Mouse (Mus musculus): ENCODE measurements around the gene Gm7030.
A peak's percentile ranks its signal among the peaks of the same experiment; 100 is the strongest.
"Not testable (repeated sequence)": the region's sequence is repeated elsewhere in the genome, so short reads cannot be mapped to it uniquely, and the experiment has no call there.

Gene Gm7030

DNA sequence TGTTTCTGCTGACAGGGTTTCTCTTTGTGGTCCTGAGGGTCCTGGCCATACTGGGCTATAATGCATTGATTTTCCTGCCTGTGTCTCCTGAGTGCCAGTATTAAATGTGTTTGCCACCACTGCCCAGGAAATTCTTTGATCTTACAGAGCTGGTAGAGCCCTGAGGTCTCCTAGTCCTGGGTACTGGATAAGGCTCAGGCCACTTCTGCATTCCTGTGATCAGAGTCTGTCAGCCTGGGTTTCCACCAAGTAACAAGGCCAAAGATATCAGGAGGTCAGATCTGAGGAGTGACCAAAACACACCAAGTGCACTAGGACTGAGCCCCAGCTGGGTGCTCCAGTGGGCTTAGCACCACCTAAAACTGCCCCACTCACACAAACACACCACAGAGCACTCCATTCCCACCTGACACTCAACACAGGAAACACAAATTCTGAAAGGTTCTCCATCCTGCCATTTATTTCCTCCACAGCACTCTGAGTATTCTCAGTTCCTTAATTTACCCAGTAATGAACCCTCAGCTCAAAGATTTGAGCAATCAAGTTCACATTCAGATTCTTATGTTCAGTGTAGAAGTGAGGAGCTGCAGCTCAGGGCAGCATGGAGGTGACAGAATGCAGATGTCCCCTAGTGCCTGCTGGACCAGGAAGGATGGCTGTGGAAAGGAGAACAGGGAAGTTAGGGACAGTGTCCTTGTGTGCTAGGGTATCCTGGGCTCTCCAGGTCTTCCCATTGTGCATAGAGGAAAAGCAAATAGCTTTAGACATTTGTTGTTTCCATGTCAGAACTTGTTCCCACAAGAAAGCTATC is 6.4 kb upstream of the Gm7030 start:
- DNase-seq = not testable (repeated sequence)

DNA sequence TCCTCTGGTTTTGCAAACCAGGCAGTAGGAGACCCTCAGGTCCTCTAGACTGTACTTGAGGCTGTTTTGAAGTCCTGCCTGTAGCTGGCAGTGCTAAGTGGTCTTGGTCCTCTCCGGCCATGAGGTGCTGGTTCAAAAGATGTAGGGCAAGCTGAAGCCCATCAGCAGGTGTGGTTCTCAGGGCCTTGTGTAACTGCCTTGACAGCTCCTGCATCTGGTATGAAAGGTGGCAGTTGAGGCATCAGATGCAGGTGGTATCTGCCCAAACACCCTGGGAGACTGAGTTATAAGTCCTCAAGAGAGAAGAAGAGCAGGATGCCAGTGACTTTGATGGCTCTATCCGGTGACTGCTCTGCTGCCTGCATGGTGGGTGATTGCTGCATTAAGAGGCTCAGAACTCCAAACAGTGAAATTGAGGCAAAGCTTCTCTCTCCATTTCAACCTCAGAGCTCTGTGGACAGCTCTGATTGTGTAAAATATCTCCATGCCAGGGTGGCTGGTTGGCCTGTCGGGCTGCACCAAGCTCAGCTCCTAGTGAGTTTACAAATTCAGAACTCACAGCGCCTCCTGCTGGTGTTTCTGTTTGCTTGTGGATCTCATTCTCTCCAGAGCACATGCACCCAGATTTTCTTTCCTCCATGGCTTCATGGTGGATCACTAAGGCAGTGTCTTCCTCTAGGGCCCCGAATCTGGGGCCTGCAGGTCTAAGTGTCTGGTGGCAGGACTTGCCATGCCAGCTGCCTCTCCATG is 2.5 kb upstream of the Gm7030 start:
- DNase-seq = no peak

DNA sequence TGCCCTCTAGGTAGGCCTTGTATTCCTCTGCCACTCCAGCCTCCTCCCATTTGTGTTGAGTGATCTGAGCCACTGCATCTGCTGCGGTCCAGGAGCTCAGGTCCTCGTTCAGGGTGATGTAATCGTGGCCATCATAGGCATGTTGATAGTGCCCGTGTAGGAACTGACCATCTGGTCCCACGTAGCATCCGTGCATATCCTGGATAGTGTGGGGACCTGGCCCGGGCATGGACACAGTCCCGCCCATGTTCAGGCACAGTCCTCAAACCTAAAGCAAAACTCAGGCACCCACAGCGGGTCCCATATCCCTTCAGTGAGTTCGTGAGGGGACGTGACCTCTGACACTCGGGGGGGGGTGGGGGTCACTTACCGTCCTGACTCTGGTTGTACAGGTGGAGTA is 700 bp downstream of the Gm7030 start:
- DNase-seq = not testable (repeated sequence)

DNA sequence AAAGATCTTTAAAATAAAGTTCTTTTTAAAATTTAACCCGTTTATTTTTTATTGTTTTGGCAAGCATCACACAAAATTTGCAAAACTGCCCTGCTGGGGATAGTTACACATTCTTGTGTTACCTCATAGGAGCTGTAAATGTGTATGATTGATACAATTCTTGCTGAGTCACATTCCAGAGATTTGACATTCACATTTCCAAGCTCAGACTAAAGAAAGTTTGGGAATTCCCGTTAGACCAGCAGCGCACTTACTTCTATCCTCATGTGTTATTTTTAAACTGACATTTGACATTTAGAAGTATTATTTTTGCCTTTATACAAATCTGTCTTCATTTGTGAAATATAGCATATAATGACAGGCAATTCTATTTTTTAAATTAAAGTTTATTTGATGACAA is 5.1 kb downstream of the Gm7030 start:
- DNase-seq = not testable (repeated sequence)

DNA sequence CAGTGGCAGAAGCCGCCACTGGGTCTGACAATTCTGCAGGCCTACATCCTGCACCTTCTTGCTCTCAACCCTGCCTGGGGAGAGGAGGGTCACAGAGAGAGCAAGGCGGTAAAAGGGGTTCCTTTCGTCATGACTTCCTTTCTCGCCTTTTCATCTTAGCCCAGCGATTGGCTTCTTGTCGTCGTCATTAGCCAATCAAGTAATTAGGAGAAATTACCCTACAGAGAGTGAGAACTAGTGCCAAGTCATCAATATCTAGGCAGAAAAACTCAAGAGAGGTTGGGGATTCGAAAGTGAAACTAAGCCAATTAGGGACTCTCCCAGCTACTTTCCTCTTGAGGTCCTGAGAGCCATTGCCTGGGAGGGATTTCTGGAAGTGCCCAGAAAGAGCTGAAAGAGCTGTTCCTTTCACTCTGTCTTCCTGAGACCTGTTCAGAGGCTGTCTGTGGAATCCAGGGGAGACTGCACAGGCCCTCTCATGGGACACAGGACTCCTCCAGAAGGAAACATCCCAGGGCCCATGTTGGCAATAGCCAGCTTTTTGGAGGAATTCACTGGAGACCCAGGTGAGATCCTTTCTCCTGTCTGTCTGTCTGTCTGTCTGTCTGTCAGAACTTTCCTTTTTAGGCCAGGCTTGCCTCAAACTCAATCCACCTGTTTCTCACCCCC is 7.7 kb downstream of the Gm7030 start, which contains the start of gene Gm19684:
Gene Gm19684 (plus strand): TSS at position 327 of the 669 bp plus-strand sequence.
- DNase-seq = not testable (repeated sequence)

DNA sequence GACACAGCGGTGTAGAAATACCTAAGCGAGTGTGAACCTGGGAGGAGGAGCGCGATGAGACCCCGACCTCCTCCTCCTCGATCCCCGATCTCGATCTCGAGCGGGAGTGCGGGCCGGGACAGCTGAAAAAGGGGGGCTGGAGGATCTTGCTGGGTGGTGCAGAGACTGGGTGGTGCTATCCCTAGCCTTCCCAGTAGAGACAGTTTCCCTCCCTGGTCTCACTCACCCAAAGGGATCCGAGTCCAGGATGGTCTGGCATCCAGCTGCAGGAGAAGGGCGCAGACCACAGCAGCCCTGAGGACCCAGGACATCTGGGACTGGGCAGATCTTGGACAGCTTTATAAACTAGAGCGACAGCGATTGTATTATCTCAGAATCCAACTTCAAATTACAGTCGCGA is 8.4 kb downstream of the Gm7030 start:
- not testable (repeated sequence) for DNase-seq

DNA sequence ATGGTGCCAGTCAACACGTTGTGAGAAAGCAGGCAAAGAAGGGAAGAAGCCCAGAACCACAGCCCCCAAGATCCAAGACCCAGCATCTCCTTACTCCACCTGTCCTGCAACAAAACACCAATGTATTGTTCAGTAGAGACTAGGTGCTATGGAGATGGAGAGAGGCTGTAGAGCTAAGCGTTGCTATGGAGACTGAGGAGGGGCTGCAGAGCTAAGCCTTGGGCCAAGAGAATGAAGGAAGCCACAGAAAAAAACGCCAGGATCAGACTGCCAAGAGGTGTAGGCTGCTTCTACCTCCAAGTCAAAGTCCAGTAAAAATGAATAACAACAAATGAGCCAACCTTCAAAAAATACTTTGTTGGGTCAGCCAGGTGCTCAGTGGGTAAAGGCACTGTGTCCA is 12.7 kb downstream of the Gm7030 start:
- not testable (repeated sequence) for DNase-seq

DNA sequence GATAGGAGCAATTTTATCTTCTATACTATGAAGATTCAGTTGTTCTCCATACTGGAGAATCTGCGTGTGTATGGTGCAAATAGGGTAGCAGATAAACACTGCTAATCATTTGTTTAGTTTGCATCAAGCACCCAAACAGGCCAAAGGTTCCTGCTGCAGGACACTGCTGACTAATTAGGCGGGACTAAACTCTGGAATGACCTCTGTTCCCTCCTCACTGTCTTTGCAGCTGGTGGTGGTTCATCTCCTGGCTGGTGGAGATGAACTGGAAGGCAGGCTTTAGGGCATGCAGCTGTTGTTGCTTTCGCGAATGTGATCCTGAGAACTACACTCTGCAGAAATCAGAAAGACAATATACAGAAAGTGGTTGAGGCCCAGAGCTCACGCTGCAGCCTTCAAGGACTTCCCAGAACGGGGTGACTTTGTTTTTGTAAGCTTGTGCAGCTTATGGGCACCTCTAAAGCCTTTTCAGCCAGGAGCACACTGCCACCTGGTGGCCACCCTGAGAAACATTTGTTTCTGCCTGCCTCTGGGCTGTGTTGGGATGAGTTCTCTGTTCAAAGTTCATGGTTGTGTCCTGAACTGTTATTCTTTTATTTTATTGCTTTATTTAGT is 15.1 kb downstream of the Gm7030 start:
- DNase-seq = peak; percentile 38 to 53

DNA sequence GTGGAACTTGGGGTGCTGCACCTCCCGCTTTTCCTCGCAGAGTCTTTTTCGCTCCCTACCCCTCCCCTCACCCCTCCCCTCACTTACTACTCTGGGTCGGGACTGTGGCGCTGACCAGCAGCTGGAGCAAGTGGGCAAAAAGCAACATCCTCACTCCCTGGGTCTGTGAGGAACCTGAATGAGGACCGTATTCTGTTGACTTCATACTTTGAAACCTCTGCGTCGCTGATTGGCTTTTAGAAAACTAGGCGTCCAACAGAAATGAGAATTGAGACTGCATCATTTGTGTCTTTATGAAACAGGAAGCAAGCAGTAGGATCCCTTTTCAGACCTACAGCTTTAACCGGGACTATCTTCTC is 17.7 kb downstream of the Gm7030 start:
- peak; percentile 16 to 22 for DNase-seq

DNA sequence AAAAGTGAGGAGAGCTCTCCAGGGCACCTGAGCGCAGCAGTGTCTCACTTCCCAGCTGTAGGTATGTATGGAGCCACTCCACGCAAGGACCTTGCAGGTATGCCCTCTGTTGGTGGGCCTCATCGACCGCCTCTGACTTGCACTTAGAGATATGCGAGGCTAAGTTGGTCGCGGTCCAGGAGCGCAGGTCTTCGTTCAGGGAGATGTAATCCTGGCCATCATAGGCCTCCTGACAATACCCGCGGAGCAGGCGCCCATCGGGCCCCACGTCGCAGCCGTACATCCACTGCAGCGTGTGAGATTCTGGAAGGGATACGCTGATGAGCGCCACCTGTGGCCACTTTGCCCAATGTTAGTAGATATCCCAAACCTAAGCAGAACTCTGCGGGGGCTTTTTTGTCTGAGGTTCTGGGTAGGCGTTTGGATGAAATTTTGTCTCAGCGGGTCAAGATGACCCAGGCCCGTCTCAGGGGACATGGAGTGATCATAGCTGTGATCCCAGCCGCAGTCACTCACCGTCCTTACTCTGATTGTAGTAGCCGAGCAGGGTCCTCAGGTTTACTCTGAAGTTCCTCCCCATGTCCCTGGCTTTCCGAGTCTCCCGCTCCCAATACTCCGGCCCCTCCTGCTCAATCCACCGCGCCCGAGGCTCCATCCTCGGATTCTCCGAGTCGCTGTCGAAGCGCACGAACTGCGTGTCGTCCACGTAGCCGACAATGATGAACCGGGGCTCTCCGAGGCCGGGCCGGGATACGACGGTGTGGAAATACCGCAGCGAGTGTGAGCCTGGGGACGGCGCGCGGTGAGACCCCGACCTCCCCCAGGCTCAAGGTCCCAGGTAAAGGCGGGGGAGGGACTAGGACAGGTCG is 18.4 kb downstream of the Gm7030 start:
- DNase-seq = peak; percentile 16 to 25

DNA sequence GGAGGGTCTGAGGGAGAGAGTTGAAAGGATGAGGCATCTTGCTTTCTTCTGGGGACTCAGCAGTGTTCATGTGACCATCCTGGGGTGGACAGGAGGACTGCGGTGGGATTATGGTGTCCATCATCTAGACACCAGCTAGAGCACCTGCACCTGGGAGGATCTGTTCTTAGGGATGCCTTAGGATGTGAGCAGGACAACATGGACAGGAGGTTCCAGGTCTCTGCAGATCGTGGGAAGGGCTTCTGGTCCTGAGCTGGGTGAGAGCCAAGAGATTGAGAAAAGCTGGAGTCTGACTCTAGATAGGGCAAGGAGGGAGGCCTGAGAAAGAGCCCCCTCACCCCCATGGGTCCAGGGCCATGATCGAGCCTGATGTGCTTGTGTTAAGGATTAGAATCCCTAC is 19.1 kb downstream of the Gm7030 start:
- DNase-seq = not testable (repeated sequence)

DNA sequence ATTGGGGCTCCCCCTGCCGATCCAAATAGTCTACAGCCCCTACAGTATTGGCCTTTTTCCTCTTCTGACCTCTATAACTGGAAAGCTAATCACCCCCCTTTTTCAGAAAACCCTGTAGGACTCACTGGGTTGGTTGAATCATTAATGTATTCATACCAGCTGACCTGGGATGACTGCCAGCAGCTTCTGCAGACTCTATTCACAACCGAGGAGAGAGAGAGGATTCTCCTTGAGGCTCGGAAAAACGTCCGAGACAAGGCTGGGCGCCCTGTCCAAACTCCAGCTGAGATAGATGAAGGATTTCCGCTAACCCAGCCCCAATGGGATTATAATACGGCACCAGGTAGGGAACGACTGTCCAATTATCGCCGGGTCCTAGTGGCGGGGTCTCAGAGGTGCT is 27.1 kb downstream of the Gm7030 start:
- peak in 1 of 2 experiments; percentile 27 for DNase-seq

DNA sequence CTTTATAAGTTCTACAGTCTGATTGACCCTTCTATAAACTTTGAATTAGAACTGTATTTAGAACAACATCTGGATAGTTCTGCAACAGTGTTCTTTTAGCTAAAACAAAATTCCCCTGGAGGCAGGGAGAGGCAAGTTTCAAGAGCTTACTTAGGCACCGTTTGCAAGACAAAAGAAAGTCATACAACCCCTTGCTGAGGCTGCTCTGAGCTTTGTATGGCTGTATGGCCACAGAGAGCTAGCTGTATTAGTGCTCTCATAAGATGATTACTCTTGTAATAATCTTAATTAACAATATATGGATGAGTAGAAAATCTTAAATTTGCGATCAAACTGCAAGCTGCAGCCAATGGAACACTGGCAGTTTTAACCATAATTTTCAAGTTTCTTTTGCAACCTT is 29.6 kb downstream of the Gm7030 start:
- not testable (repeated sequence) for DNase-seq

DNA sequence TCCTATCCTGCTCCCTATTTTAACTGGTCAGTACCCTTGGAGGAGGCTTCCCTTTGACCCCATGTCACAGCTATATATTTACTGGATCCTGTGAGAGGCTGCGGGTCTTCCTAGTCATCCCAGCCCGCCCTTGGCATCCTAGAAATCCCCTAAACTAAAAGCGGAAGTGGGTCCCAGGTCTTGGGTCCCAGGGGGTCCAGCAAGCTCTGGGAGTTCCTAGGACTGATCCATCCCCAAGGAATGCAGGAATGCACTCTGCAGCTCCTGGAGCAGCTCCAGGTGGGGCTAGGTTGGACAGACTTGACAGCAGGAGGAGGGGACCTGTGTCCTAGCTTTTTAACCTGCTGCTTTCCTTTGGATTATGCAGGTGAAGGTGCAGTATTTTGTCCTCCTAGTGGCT is 35.3 kb downstream of the Gm7030 start:
- DNase-seq = no peak

DNA sequence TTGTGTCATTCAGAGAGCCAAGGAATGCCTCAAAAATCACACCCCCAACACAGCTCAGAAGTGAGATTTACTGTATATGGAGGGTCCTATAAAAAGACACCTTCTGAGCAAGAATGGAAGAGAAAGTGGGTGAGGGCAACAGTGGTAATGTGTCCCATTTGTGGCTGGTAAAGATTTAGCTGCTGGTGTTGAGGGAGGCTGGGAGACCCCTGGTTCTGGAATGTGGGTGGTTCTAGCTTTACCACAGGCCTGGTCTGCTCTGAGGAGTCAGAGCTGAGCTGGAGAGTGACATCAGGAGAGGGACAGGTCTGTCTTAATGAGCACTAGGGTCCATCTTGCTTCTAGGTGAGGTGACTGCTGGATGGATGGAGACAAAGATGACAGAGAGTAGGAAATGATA is 36.7 kb downstream of the Gm7030 start:
- not testable (repeated sequence) for DNase-seq

DNA sequence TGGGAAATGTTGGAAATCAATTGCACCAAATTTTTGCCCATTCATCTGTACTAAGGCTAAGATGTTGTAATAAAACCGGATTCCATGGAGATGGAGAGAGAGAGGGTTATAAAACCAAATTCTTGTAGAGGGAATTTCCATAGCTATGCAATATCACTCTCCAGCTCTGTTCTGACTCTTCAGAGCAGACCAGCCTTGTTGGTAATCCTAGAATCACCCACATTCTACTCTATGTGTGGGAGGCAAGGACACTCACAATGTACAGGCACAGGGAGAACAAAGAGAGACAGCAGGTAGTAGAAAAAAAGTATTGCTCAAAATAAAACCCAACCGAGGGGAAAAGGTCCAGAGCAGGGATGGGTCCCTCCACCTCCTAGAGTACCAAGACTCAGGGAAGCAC is 37.3 kb downstream of the Gm7030 start:
- DNase-seq = not testable (repeated sequence)

DNA sequence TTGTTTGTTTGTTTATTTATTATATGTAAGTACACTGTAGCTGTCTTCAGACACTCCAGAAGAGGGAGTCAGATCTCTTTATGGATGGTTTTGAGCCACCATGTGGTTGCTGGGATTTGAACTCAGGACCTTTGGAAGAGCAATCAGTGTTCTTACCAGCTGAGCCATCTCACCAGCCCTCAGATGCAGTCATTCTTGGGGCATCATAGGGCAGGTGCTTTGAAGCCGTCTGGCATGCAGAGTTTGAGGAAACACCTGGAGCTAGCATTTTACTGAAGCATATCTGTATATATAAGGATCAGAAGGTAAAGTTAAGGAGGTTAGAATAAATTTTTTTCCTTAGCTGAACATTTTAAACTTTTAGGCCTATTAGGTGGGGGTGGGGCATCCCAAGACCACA is 43.2 kb downstream of the Gm7030 start:
- DNase-seq = not testable (repeated sequence)

DNA sequence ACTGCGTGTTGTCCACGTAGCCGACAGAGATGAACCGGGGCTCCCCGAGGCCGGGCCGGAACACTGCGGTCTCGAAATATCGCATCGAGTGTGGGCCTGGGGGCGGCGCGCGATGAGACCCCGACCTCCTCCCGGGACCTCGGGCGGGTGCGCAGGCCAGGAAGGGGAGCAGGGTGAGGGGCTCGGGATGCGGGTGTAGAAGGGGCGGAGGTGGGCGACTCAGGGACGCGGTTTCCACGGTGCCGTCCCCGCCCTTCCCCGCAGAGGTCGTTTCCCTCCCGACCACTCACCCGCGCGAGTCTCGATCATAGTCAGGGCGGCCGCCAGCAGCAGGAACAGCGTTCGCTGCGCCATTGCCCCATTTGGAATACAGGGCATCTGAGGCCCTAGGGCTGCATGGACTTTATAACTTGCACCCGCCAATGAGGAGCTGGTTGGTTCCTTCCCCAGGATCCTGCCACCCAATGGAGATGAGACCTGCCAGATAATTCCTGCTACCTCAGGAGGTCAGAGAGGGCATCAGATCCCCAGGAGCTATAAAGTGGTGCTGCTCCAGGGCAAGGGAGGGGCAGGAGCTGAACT is 45.3 kb downstream of the Gm7030 start:
- peak; percentile 14 for DNase-seq

DNA sequence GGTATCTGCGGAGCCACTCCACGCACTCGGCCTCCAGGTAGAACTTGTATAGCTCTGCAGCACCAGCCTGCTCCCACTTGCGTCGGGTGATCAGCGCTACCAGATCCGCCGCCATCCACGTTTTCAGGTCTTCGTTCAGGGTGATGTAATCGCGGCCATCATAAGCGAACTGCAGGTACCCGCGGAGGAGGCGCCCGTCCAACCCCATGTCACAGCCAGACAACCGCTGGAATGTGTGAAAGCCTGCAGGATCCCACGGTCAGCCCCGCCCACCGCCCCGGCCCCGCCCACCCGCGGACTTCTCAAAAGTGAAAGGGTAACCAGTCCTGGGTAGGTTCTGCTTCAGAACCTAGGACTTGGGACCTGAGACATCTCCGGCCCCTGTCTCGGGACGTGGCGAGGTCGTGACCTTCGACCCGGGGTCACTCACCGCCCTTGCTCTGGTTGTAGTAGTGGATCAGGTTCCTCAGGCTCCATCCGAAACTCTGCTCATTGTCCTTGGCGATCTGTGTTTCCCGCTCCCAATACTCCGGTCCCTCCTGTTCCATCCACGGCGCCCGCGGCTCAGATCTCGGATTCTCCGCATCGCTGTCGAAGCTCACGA is 45.9 kb downstream of the Gm7030 start:
- peak; percentile 13 to 25 for DNase-seq

DNA sequence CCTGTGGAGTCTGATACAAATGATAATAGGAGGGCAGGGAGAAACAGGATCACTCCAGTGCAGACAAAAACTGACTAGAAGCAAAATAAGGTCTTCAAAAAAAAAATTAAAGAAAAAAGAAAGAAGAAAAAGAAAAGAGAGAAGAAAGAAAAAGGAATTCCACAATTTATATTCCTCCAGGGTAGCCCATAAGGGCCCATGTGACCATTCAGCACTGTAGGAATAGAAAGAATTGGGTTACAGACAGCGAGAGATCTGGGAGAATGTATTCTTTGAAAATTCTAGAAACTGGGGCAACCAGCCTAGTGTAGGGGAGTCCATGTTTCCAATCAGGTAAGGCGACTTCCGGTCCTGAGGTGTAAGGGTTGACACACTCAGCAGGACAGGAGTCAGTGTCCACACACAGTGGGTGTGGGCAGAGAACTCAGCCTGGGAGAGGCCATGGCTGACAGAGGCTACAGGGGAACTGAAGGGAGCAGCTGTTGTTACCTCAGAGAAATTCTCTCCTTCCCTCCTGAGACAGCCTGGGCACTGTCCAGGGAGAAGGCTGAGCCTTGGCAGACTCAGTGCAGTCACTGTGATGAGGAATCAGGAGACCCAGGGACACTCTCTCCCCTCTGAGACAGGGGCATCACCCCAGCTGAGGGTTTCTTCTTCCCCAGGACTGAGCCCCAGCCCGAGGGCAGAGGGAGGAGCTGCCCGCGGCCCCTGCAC is 46.5 kb downstream of the Gm7030 start:
- DNase-seq = not testable (repeated sequence)
